Mouse (Mus musculus) cerebellum, adult 9-10 months (tissue): ENCODE results near the gene Myo18a.

ENCODE experiments used
- DNase-seq: peaks from one replicate; pipeline ENCODE4 v3.0.0; 2022

Gene Myo18a

GRCm38 (mm10) chr11:77840523-77841245 lies 77.6 kb downstream of the Myo18a start:
- DNase-seq = peak; percentile 93

GRCm38 (mm10) chr11:77843068-77843905 lies 80.2 kb downstream of the Myo18a start:
- DNase-seq = no peak

- no peak for DNase-seq
These were observed 80.8 kb downstream of the Myo18a start for GRCm38 (mm10) chr11:77843906-77844200.

GRCm38 (mm10) chr11:77847599-77848128 lies 84.6 kb downstream of the Myo18a start:
- no peak for DNase-seq

GRCm38 (mm10) chr11:77848131-77848530 lies 85.1 kb downstream of the Myo18a start:
- DNase-seq = no peak

GRCm38 (mm10) chr11:77849151-77849550 lies 86.1 kb downstream of the Myo18a start:
- DNase-seq = no peak

GRCm38 (mm10) chr11:77850401-77851244 lies 87.6 kb downstream of the Myo18a start:
- DNase-seq = peak; percentile 67

- no peak for DNase-seq
These were observed 88.5 kb downstream of the Myo18a start for GRCm38 (mm10) chr11:77851483-77852010.

- no peak for DNase-seq
These were observed 89.1 kb downstream of the Myo18a start for GRCm38 (mm10) chr11:77852195-77852594.

- no peak for DNase-seq
These were observed 90.1 kb downstream of the Myo18a start for GRCm38 (mm10) chr11:77852941-77853668.

- DNase-seq = no peak
These were observed 91.6 kb downstream of the Myo18a start for GRCm38 (mm10) chr11:77854641-77855040.

GRCm38 (mm10) chr11:77855396-77855795 lies 92.3 kb downstream of the Myo18a start:
- no peak for DNase-seq

GRCm38 (mm10) chr11:77857089-77857488 lies 94.0 kb downstream of the Myo18a start:
- DNase-seq = no peak

GRCm38 (mm10) chr11:77858589-77858988 lies 95.5 kb downstream of the Myo18a start:
- DNase-seq = no peak

GRCm38 (mm10) chr11:77860947-77861346 lies 97.9 kb downstream of the Myo18a start:
- no peak for DNase-seq

- DNase-seq = no peak
These were observed 99.8 kb downstream of the Myo18a start for GRCm38 (mm10) chr11:77862887-77863286.

- no peak for DNase-seq
These were observed 101.7 kb downstream of the Myo18a start for GRCm38 (mm10) chr11:77864771-77865170.

GRCm38 (mm10) chr11:77867419-77868083 lies 104.5 kb downstream of the Myo18a start:
- DNase-seq = no peak

- peak; percentile 91 for DNase-seq
These were observed 108.4 kb downstream of the Myo18a start for GRCm38 (mm10) chr11:77871436-77871835.

- DNase-seq = peak; percentile 92
These were observed 109.2 kb downstream of the Myo18a start for GRCm38 (mm10) chr11:77872236-77872635.

- DNase-seq = peak; percentile 58
These were observed 109.6 kb downstream of the Myo18a start for GRCm38 (mm10) chr11:77872685-77873084.

- no peak for DNase-seq
These were observed 110.1 kb downstream of the Myo18a start for GRCm38 (mm10) chr11:77873116-77873515.
